7 mouse cellular contexts compared by ENCODE assay signal in genomic region chr9:56891517-56892011, GRCm38 (mm10). TPM values are rescaled to one million over a fixed set of nuclear protein-coding genes. Genes with fewer than 3 reads are reported as not detected.
DNase-seq lines count a peak whose midpoint lies in the region; ATAC-seq and TF ChIP-seq lines count a peak whose summit lies in the region.

No protein-coding gene starts in this region.

- intact Hi-C loops in gastrocnemius, adult 2 months (cut with DNase I), result loop anchor here (2.0 to 5.0 kb wide), 4 partner anchors 36 to 331 kb away; partner anchors contain the start of genes Man2c1, Snupn and Snx33
- intact Hi-C loops in left cerebral cortex, adult 2 months (cut with DNase I), result loop anchor here (1.0 to 10.0 kb wide), 4 partner anchors 37 to 543 kb away; partner anchors contain the start of genes Man2c1 and Snx33

- H3K27ac ChIP-seq in gastrocnemius, adult 2 months, result peak overlapping the region; percentile 51
- H3K27ac ChIP-seq in left cerebral cortex, adult 2 months, result no peak overlapping the region

- DNase-seq in T-cell, adult 2 months (ENCODE audit: low spot score), result peak; percentile 61
- peak; percentile 85 for DNase-seq in cerebellum, postnatal 10 days
- peak; percentile 60 for DNase-seq in gastrocnemius, adult 2 months
- peak; percentile 81 for DNase-seq in hindlimb bud, embryonic 11.5 days (ENCODE audit: extremely low spot score, low read depth, low spot score)
- peak; percentile 63 to 67 for DNase-seq in left cerebral cortex, adult 2 months (ENCODE audit: extremely low spot score in 1 of 2, low spot score in 2 of 2)
- DNase-seq in right cerebral cortex, postnatal 25 days, result peak; percentile 60

- ATAC-seq in megakaryocyte, adult 5-6 weeks (ENCODE audit: poor library complexity, severe bottlenecking), result peak; percentile 70

- peak overlapping the region; percentile 35; the same call in 1 of the 2 replicates for H3K4me3 ChIP-seq in gastrocnemius, adult 2 months
- H3K4me3 ChIP-seq in left cerebral cortex, adult 2 months, result peak overlapping the region; percentile 20; the same call in 1 of the 2 replicates

- TF ChIP-seq CTCF in gastrocnemius, adult 2 months (IDR thresholded peaks at IDR 0.05), result peak; percentile 94; the same call in 1 of the 2 replicates
- peak; percentile 85 for TF ChIP-seq CTCF in left cerebral cortex, adult 2 months (IDR thresholded peaks at IDR 0.05)

RNA-seq across cellular contexts. Expression of gene Cspg4, which starts 26.7 kb away (rescaled TPM):
- total RNA-seq in gastrocnemius, adult 2 months (2021), result 1 to 10 TPM; 5.7 to 6.0 TPM
- total RNA-seq in left cerebral cortex, adult 2 months (2021), result 10 to 100 TPM; 15.2 to 15.9 TPM
- not detected in 2 replicates for total RNA-seq in megakaryocyte, adult 5-6 weeks (2015)
- not detected in 2 replicates for total RNA-seq in megakaryocyte, adult 5-6 weeks (2017)

RNA-seq across cellular contexts. Expression of gene Odf3l1, which starts 27.1 kb away (rescaled TPM):
- under 1 TPM in 1 of 2 experiments, not detected in 1; 0.22 TPM for total RNA-seq in gastrocnemius, adult 2 months (2021)
- not detected for total RNA-seq in left cerebral cortex, adult 2 months (2021)
- total RNA-seq in megakaryocyte, adult 5-6 weeks (2015), result not detected in 2 replicates
- total RNA-seq in megakaryocyte, adult 5-6 weeks (2017), result not detected in 2 replicates

RNA-seq across cellular contexts. Expression of gene Snx33, which starts 36.6 kb away (rescaled TPM):
- total RNA-seq in gastrocnemius, adult 2 months (2021), result 1 to 10 TPM; 4.3 to 4.7 TPM
- 1 to 10 TPM; 5.8 to 7.3 TPM for total RNA-seq in left cerebral cortex, adult 2 months (2021)
- total RNA-seq in megakaryocyte, adult 5-6 weeks (2015), result 3.6 and 4.0 TPM in 2 replicates
- 2.2 and 3.1 TPM in 2 replicates for total RNA-seq in megakaryocyte, adult 5-6 weeks (2017)

RNA-seq across cellular contexts. Expression of gene Imp3, which starts 45.7 kb away (rescaled TPM):
- 10 to 100 TPM; 49.1 to 51.4 TPM for total RNA-seq in gastrocnemius, adult 2 months (2021)
- total RNA-seq in left cerebral cortex, adult 2 months (2021), result 10 to 100 TPM; 49.8 to 50.2 TPM
- 71.0 and 83.9 TPM in 2 replicates for total RNA-seq in megakaryocyte, adult 5-6 weeks (2015)
- total RNA-seq in megakaryocyte, adult 5-6 weeks (2017), result 34.2 and 54.6 TPM in 2 replicates

RNA-seq across cellular contexts. Expression of gene Snupn, which starts 59.1 kb away (rescaled TPM):
- total RNA-seq in gastrocnemius, adult 2 months (2021), result 10 to 100 TPM in 1 of 2 experiments, 1 to 10 TPM in 1; 8.4 to 11.3 TPM
- 10 to 100 TPM; 13.5 to 16.3 TPM for total RNA-seq in left cerebral cortex, adult 2 months (2021)
- total RNA-seq in megakaryocyte, adult 5-6 weeks (2015), result 3.5 and 4.6 TPM in 2 replicates
- total RNA-seq in megakaryocyte, adult 5-6 weeks (2017), result 5.0 and 7.1 TPM in 2 replicates

Comparison
In these comparisons a context has a peak if more than half of its experiments do, and no peak if none do; other contexts are left out.
1. RNA of gene Cspg4, which starts 26.7 kb away (total RNA-seq): 15.2 to 15.9 TPM in left cerebral cortex, adult 2 months and 5.7 to 6.0 TPM in gastrocnemius, adult 2 months; not detected in megakaryocyte, adult 5-6 weeks; every median in the first group is over 4 times any median in the second.
2. Peak in every context shown above with its lines, with median percentiles within 50 percentile points of each other: DNase-seq.